Comparison of ENCODE assay signal across 8 mouse cellular contexts in the genomic region with DNA sequence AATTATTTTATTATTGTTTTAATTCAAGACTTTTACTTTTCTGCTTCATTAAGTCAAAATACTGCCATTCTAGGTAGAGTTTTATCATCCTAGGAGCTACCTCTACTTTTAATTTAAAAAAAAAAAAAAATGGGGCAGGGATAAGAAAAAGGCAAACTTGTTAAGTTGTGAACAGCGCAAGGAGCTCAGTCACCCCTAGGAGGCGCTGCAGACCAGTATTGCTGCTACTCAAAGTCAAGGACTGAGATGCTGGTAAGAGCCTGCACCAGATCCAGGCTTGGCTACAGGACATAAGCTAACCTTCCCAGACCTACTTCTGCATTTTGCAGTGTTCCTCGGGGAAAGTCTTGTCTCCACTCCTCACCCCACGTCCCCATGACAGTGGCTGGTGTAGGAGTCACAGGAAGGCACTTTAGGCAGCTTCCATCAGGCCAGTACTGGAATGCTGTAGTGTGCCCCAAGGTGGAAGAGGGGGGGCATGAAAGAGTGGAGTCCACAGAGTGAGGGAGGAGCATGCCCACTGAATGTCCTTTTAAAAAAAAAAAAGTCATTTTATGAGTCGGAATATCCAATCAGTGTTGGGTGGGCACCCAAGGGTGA. TPM values are rescaled to one million over a fixed set of nuclear protein-coding genes. Genes with fewer than 3 reads are reported as not detected.
DNase-seq lines count a peak whose midpoint lies in the region; ATAC-seq and TF ChIP-seq lines count a peak whose summit lies in the region.

No protein-coding gene starts in this region.

- peak; percentile 95 for TF ChIP-seq CTCF in Patski (IDR thresholded peaks at IDR 0.05)
- TF ChIP-seq CTCF in liver, adult 2 months (IDR thresholded peaks at IDR 0.05; ENCODE audit: low read depth, low read length) = peak; percentile 83

- WGBS in liver, adult 2 months = 68% methylated on average over 5 of the region's 5 CpGs

- no peak for ATAC-seq in Patski
- peak; percentile 71 for ATAC-seq in frontal cortex, adult (ENCODE audit: low TSS enrichment)

- no peaks in the 10 kb centered on the region for H3K27me3 ChIP-seq in Patski
- no peaks in the 10 kb centered on the region for H3K27me3 ChIP-seq in liver, adult 2 months (ENCODE audit: control insufficient read depth, insufficient read depth, low read length)

- H3K27ac ChIP-seq in liver, adult 2 months (replicated peaks; ENCODE audit: insufficient read depth, low read depth, low read length) = no peak overlapping the region

- in situ Hi-C loops in Patski (cut with MboI; ENCODE audit: low pct_unique_long_range_greater_than_20kb) = loop anchor here (5.0 kb wide), 1 partner anchor 180 kb away; no protein-coding TSS in a partner anchor

- no peak overlapping the region for H3K9ac ChIP-seq in liver, adult 2 months (ENCODE audit: low read depth, low read length)

- no peaks in the 10 kb centered on the region for H3K79me2 ChIP-seq in liver, adult 2 months (ENCODE audit: control insufficient read depth, insufficient read depth, low read length)

- POLR2A ChIA-PET in Patski (lab: Charles Lee) = interaction anchor here (0.5 to 1.1 kb wide), 2 partner anchors 183 to 191 kb away, joined by 3 read pairs; no protein-coding TSS in a partner anchor

- no peak overlapping the region for H3K4me3 ChIP-seq in liver, adult 2 months (ENCODE audit: insufficient read depth, low read depth, low read length)

- DNase-seq in CD4-positive helper T cell, adult 2 months (ENCODE audit: low read depth, low spot score) = peak; percentile 78
- DNase-seq in Patski (ENCODE audit: low read depth, low spot score) = no peak
- peak; percentile 87 for DNase-seq in cerebellum, adult 9-10 months
- peak; percentile 88 for DNase-seq in kidney, adult 9 months
- peak; percentile 65 for DNase-seq in liver, adult 2 months (ENCODE audit: extremely low read depth, low read depth, low spot score)
- peak; percentile 40 for DNase-seq in retina, adult 2 months (ENCODE audit: low read depth, low spot score)
- DNase-seq in thymus, postnatal 14 days = peak; percentile 77

- peaks cover 23% of the 10 kb centered on the region for H3K36me3 ChIP-seq in liver, adult 2 months (ENCODE audit: control insufficient read depth, insufficient read depth, low read length)

- TF ChIP-seq POLR2A in liver, adult 2 months (IDR thresholded peaks at IDR 0.05; ENCODE audit: extremely low read depth, insufficient read depth, low read length) = no peak

- CTCF ChIA-PET in Patski (lab: Charles Lee) = interaction anchor here (0.6 to 2.9 kb wide), 25 partner anchors 9 to 404 kb away, joined by 3 to 11 read pairs (median 4); no protein-coding TSS in a partner anchor

- H3K4me1 ChIP-seq in liver, adult 2 months (ENCODE audit: control insufficient read depth, insufficient read depth, low read length) = peaks cover 11% of the 10 kb centered on the region; the same call in 1 of the 2 replicates

RNA-seq across cellular contexts. Expression of a gene that starts 17.4 kb away (rescaled TPM):
- polyA plus RNA-seq in Patski (2021) = 16.3 TPM
- total RNA-seq in liver, adult 2 months (2014; rRNA removed) = 0.92 and 2.1 TPM in 2 replicates
- polyA plus RNA-seq in liver, adult 2 months (2012; rRNA removed) = 0.73 and 0.87 TPM in 2 replicates

RNA-seq across cellular contexts. Expression of a gene that starts 38.5 kb away (rescaled TPM):
- polyA plus RNA-seq in Patski (2021) = 143 TPM
- 16.8 and 19.3 TPM in 2 replicates for total RNA-seq in liver, adult 2 months (2014; rRNA removed)
- polyA plus RNA-seq in liver, adult 2 months (2012; rRNA removed) = 43.2 and 50.9 TPM in 2 replicates

RNA-seq across cellular contexts. Expression of a gene that starts 43.3 kb away (rescaled TPM):
- not detected for polyA plus RNA-seq in Patski (2021)
- total RNA-seq in liver, adult 2 months (2014; rRNA removed) = not detected in 2 replicates
- 0.17 and 0.45 TPM in 2 replicates for polyA plus RNA-seq in liver, adult 2 months (2012; rRNA removed)
